Mouse (Mus musculus) fibroblast of lung, adult 2 months (primary cell): ENCODE measurements around the gene Btbd35f17.
"Not testable (repeated sequence)": the region's sequence is repeated elsewhere in the genome, so short reads cannot be mapped to it uniquely, and the experiment has no call there.

ENCODE experiments used
- DNase-seq: peaks from one replicate; pipeline ENCODE4 v3.0.0-alpha.2; 2011; ENCODE audit warnings: low read depth

The Btbd35f17 gene

GRCm38 (mm10) chrX:4370336-4370735 is at the start of gene Btbd35f17:
TSS of gene Btbd35f17 (plus strand) at chrX:4370636.
- DNase-seq: not testable (repeated sequence)
